Mouse (Mus musculus): Measurements from ENCODE around the gene Fntb. TPM values are rescaled to one million over a fixed set of nuclear protein-coding genes. Genes with fewer than 3 reads are reported as not detected.

Fntb gene
- polyA plus RNA-seq, 1 experiment from 2014 or later = 33.2 TPM

DNA sequence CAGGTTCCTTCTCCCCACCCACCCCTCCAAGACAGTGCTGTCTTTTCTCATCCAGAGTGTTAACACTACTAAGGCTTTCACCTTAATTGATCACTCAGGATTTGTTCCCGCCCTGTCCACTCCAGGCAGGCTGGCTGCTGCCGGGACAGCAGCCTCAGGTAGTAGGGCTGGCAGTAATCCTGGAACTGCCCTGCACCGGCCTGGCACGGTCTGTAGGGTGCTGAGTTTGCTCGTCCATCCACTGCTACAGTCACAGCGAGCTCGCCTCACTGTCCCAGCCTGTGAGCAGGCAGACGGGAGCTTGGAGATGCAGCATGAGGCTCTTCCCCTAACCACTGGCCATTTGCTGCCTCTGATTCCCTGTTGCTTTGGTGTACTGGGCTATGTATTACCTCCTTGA lies 155.6 kb downstream of the Fntb start:
- Histone ChIP-seq H3K4me3 (no peak overlapping the region), H3K9me3 (no peaks in the 10 kb centered on the region), H3K9ac (replicated peaks) (no peak overlapping the region), H3K27ac (replicated peaks) (no peak overlapping the region), H3K27me3 (no peaks in the 10 kb centered on the region), H3K36me3 (0 out of 2 replicates have a peak, but pooled peaks cover 3% of the 10 kb centered on the region), H3K4me2 (replicated peaks) (no peak overlapping the region), H3K4me1 (no peaks in the 10 kb centered on the region)
- no peak for ATAC-seq (replicated peaks)
- WGBS = 85% methylated on average over 8 of the region's 8 CpGs

GRCm38 (mm10) chr12:76923118-76923517 lies 157.7 kb downstream of the Fntb start:
- no peaks in the 10 kb centered on the region for H3K4me1 ChIP-seq
- H3K9ac ChIP-seq (replicated peaks) = no peak overlapping the region
- H3K4me3 ChIP-seq = no peak overlapping the region
- H3K9me3 ChIP-seq = no peaks in the 10 kb centered on the region
- 0 out of 2 replicates have a peak, but pooled peaks cover 3% of the 10 kb centered on the region for H3K36me3 ChIP-seq
- no peak overlapping the region for H3K27ac ChIP-seq (replicated peaks)
- ATAC-seq (replicated peaks) = no peak
- H3K4me2 ChIP-seq (replicated peaks) = no peak overlapping the region
- 93% methylated on average over 8 of the region's 8 CpGs for WGBS
- H3K27me3 ChIP-seq = no peaks in the 10 kb centered on the region

DNA sequence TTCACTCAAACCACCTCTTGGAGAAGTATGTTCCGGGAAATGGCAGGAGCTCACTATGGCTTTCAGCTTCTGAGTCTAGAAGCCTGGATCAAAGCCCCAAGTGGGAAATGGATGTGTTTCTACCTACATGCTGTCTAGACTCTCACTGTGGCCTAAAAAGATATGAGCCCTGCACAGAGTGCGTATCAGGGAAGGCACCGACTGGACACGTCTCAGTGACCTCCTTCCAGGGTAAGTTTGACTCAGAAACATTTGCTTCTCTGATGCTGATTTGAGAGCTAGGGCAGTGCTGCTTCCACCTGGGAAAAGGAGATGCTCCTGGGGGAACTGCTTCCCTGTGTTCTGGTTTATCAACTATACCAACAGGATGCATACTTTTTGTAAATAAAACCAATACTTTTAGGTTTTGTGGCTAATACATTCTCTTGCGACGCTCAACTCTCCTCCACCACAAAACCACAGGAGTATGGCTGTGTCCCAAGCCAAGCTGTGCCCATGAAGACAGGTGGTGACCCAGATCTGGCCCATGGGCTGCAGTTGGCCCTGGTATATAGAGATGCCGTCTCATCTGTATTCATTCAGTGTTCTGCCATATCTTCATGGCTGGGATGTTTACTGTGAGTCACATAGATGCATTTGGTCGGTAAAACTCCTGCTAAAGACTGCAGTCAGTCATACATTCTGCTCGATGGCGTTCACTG lies 159.7 kb downstream of the Fntb start:
- Histone ChIP-seq H3K9me3 (no peaks in the 10 kb centered on the region), H3K27ac (replicated peaks) (no peak overlapping the region), H3K27me3 (no peaks in the 10 kb centered on the region), H3K4me3 (no peak overlapping the region), H3K9ac (replicated peaks) (no peak overlapping the region), H3K36me3 (0 out of 2 replicates have a peak, but pooled peaks cover 3% of the 10 kb centered on the region), H3K4me1 (no peaks in the 10 kb centered on the region), H3K4me2 (replicated peaks) (no peak overlapping the region)
- WGBS = 96% methylated on average over 10 of the region's 10 CpGs
- no peak for ATAC-seq (replicated peaks)

DNA sequence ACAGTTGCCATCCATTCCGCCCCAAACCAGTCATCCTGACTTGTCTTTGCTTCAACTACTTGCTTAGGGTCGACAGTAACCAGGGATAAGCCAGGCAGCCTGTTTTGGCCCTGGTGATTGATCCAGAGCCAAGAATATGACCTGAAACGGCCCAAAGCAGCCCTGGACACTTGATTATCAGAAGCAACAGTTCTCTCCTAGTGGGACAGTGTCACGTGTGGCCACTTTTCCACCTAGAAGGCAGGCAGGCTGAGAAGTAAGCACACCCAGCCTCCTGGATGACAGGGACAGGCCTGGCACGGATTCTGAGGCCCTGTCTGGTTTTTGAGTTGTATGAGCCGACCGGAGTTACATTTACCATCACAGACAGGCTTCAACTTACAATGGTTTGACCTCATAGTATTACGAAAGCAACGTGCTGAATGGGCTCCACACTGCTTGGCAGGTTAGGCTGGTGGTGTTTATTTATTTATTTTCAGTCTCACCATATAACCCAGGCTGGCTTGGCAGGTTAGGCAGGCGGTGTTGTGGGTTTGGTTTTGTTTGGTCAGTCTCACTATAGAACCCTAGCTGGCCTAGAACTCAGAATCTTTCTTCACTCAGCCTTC lies 161.1 kb downstream of the Fntb start:
- H3K9me3 ChIP-seq = no peaks in the 10 kb centered on the region
- H3K36me3 ChIP-seq = 0 out of 2 replicates have a peak, but pooled peaks cover 3% of the 10 kb centered on the region
- no peaks in the 10 kb centered on the region for H3K27me3 ChIP-seq
- 82% methylated on average over 10 of the region's 10 CpGs for WGBS
- H3K4me2 ChIP-seq (replicated peaks) = no peak overlapping the region
- no peaks in the 10 kb centered on the region for H3K4me1 ChIP-seq
- no peak overlapping the region for H3K4me3 ChIP-seq
- H3K27ac ChIP-seq (replicated peaks) = no peak overlapping the region
- ATAC-seq (replicated peaks) = no peak
- no peak overlapping the region for H3K9ac ChIP-seq (replicated peaks)

GRCm38 (mm10) chr12:76927012-76927411 lies 161.6 kb downstream of the Fntb start:
- Histone ChIP-seq H3K36me3 (no peaks in the 10 kb centered on the region), H3K9ac (replicated peaks) (no peak overlapping the region), H3K9me3 (no peaks in the 10 kb centered on the region), H3K4me3 (no peak overlapping the region), H3K27ac (replicated peaks) (no peak overlapping the region), H3K4me1 (no peaks in the 10 kb centered on the region), H3K4me2 (replicated peaks) (no peak overlapping the region), H3K27me3 (no peaks in the 10 kb centered on the region)
- 87% methylated on average over 3 of the region's 3 CpGs for whole genome bisulfite sequencing
- no peak for ATAC-seq (replicated peaks)

DNA sequence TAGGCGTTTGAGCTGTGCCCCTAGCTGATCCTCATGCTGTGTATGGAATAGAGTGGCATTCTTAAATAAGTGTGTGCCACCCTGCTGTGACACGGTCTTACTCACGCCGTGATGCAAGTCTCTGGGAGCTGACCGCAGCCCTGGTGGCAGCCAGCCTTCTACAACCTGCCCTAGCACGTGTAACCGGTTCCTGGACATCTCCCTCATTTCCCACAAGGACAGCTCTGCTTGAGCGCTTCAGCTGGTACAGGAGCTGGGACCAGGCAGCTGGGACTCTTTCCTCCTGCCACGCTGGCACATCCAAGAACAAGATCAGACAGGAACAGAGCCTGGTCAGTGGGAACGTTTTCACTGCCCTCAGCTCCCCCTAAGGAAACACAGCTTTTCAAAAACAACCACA lies 162.2 kb downstream of the Fntb start:
- Histone ChIP-seq H3K27me3 (no peaks in the 10 kb centered on the region), H3K36me3 (no peaks in the 10 kb centered on the region), H3K4me1 (no peaks in the 10 kb centered on the region), H3K27ac (replicated peaks) (no peak overlapping the region), H3K4me2 (replicated peaks) (no peak overlapping the region), H3K4me3 (no peak overlapping the region), H3K9me3 (no peaks in the 10 kb centered on the region), H3K9ac (replicated peaks) (no peak overlapping the region)
- 73% methylated on average over 10 of the region's 10 CpGs for WGBS
- no peak for ATAC-seq (replicated peaks)

DNA sequence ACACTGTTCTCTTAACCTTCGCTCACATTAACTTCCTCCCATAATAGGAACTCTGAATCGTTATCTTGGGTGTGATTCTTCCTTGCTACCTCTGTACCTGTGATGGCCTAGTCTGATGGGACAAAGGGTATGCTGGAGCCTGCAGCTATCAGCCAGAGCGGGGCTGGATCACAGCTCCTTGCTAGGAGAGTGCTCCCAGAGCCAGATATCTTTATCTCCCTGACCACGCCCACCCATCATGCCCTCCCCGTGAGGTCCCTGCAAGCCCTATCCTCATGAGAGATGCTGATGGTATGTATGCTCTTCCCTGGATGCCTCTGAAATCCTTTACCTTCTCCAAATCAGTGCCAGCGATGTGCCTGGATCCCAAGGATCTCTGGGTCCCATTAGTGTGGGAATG lies 164.8 kb downstream of the Fntb start:
- ATAC-seq (replicated peaks) = no peak
- Histone ChIP-seq H3K36me3 (no peaks in the 10 kb centered on the region), H3K4me2 (replicated peaks) (no peak overlapping the region), H3K27ac (replicated peaks) (no peak overlapping the region), H3K9ac (replicated peaks) (no peak overlapping the region), H3K4me1 (no peaks in the 10 kb centered on the region), H3K27me3 (no peaks in the 10 kb centered on the region), H3K4me3 (no peak overlapping the region), H3K9me3 (no peaks in the 10 kb centered on the region)
- WGBS = 79% methylated on average over 6 of the region's 6 CpGs

GRCm38 (mm10) chr12:76931739-76932687 lies 166.6 kb downstream of the Fntb start:
- Histone ChIP-seq H3K9ac (replicated peaks) (no peak overlapping the region), H3K27me3 (no peaks in the 10 kb centered on the region), H3K36me3 (peaks cover 12% of the 10 kb centered on the region), H3K9me3 (no peaks in the 10 kb centered on the region), H3K4me2 (replicated peaks) (no peak overlapping the region), H3K4me1 (no peaks in the 10 kb centered on the region), H3K4me3 (no peak overlapping the region), H3K27ac (replicated peaks) (no peak overlapping the region)
- WGBS = 88% methylated on average over 14 of the region's 14 CpGs
- no peak for ATAC-seq (replicated peaks)

DNA sequence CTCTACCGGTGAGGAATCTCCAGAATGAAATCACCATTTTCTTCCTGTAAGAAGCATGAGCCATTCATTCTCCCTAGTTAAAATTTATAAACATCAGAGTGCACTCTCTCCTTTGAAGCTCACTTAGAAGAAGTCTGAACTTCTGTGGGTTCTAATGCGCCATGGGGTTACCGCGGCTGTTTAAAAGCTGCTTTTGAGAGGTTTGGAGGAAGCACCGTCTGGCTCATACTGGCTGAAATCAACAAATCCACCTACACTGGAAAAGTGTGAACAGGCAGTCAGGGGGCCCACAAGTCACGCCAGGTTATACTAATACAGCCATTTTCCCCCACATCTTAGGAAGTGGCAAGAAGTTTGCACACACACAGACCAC lies 167.3 kb downstream of the Fntb start:
- H3K9me3 ChIP-seq = no peaks in the 10 kb centered on the region
- H3K4me3 ChIP-seq = no peak overlapping the region
- no peak for ATAC-seq (replicated peaks)
- H3K9ac ChIP-seq (replicated peaks) = no peak overlapping the region
- no peaks in the 10 kb centered on the region for H3K4me1 ChIP-seq
- no peaks in the 10 kb centered on the region for H3K27me3 ChIP-seq
- no peak overlapping the region for H3K27ac ChIP-seq (replicated peaks)
- no peak overlapping the region for H3K4me2 ChIP-seq (replicated peaks)
- WGBS = 86% methylated on average over 6 of the region's 6 CpGs
- peaks cover 16% of the 10 kb centered on the region for H3K36me3 ChIP-seq

- Histone ChIP-seq H3K4me3 (no peak overlapping the region), H3K36me3 (peaks cover 33% of the 10 kb centered on the region), H3K9ac (replicated peaks) (no peak overlapping the region), H3K9me3 (no peaks in the 10 kb centered on the region), H3K4me1 (no peaks in the 10 kb centered on the region), H3K27me3 (no peaks in the 10 kb centered on the region), H3K27ac (replicated peaks) (no peak overlapping the region), H3K4me2 (replicated peaks) (no peak overlapping the region)
- WGBS = 95% methylated on average over 3 of the region's 3 CpGs
- ATAC-seq (replicated peaks) = no peak
Measured at GRCm38 (mm10) chr12:76934438-76934837, 169.0 kb downstream of the Fntb start.

DNA sequence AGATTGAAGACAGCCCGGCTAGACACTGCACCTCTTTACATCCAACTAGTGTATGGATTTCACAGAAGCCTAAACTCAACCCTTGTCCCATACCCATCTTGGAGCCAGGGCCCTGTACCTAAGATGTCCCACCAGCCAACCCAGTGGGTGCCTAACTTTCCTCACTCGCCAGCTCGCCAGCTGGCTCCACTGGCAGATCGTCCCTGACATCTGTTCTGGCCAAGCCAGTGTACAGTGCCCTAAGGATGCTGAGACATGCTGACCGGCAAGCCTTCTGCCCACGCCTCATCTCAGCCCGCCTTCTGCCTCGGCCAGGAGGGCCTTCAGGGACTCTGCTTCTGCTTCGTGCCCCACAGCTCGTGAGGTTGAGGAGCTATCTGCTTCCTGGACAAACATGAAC lies 170.8 kb downstream of the Fntb start:
- H3K4me2 ChIP-seq (replicated peaks) = no peak overlapping the region
- no peak overlapping the region for H3K9ac ChIP-seq (replicated peaks)
- 93% methylated on average over 10 of the region's 10 CpGs for WGBS
- no peaks in the 10 kb centered on the region for H3K9me3 ChIP-seq
- H3K27me3 ChIP-seq = no peaks in the 10 kb centered on the region
- H3K4me3 ChIP-seq = no peak overlapping the region
- no peaks in the 10 kb centered on the region for H3K4me1 ChIP-seq
- H3K36me3 ChIP-seq = peaks cover 47% of the 10 kb centered on the region
- no peak for ATAC-seq (replicated peaks)
- no peak overlapping the region for H3K27ac ChIP-seq (replicated peaks)

- Histone ChIP-seq H3K4me1 (no peaks in the 10 kb centered on the region), H3K27me3 (no peaks in the 10 kb centered on the region), H3K36me3 (peaks cover 63% of the 10 kb centered on the region), H3K4me3 (no peak overlapping the region), H3K27ac (replicated peaks) (no peak overlapping the region), H3K4me2 (replicated peaks) (no peak overlapping the region), H3K9ac (replicated peaks) (no peak overlapping the region), H3K9me3 (no peaks in the 10 kb centered on the region)
- ATAC-seq (replicated peaks) = no peak
- 91% methylated on average over 6 of the region's 6 CpGs for WGBS
Measured at GRCm38 (mm10) chr12:76938013-76938412, 172.6 kb downstream of the Fntb start.
